Mouse (Mus musculus): ENCODE measurements around the gene Adra2b.

- TF ChIP-seq CTCF (IDR thresholded peaks at IDR 0.05; ENCODE audit: borderline replicate concordance, control insufficient read depth, extremely low read depth, insufficient read depth, low read length, poor library complexity) (peak; percentile 61; the same call in 1 of the 2 replicates), POLR2A (IDR thresholded peaks at IDR 0.05; ENCODE audit: control insufficient read depth, extremely low read depth, insufficient read depth, low read length, poor library complexity) (no peak)
Observed at GRCm38 (mm10) chr2:127375759-127376341, 12.8 kb downstream of the Adra2b start.

Measured in thymus, adult 2 months (tissue).